Mouse (Mus musculus) MEL (cell line): ENCODE measurements at regions not wholly inside any gene's neighbourhood (a gene's known extent, or its start where the extent isn't known, plus 50 kb on each side); places are given as distances from the start of the nearest gene placed in this dataset.

Source experiments
- CHD1 ChIP-seq: IDR thresholded peaks from 2 replicates; pipeline ENCODE4 v1.6.1; 2012; ENCODE audit warnings: low read depth, mild to moderate bottlenecking, inconsistent platforms, low read length, improper control_type of control experiment
- CTCF ChIP-seq, 3 experiments: IDR thresholded peaks in 2 of 3; conservative IDR thresholded peaks in 1 of 3; 2 replicates each; pipeline ENCODE4 v1.5.1; 2011 to 2012; ENCODE audit warnings: low read length in 3 of 3, low read depth in 2 of 3, mild to moderate bottlenecking in 2 of 3, improper control_type of control experiment in 1 of 3, inconsistent platforms in 1 of 3, mixed read lengths in 1 of 3, moderate library complexity in 1 of 3; ENCODE audit not compliant: control insufficient read depth in 1 of 3, insufficient read depth in 1 of 3, poor library complexity in 1 of 3, severe bottlenecking in 1 of 3
- EP300 ChIP-seq, 2 experiments: IDR thresholded peaks; 2 replicates each; pipeline ENCODE4 v1.6.1; 2011; ENCODE audit warnings: improper control_type of control experiment in 2 of 2, low read length in 2 of 2, low read depth in 1 of 2, mild to moderate bottlenecking in 1 of 2
- GATA1 ChIP-seq: IDR thresholded peaks from 2 replicates; pipeline ENCODE4 v1.6.1; 2011; ENCODE audit warnings: low read depth, low read length, improper control_type of control experiment
- JUND ChIP-seq: IDR thresholded peaks from 2 replicates; pipeline ENCODE4 v1.6.1; 2011; ENCODE audit warnings: low read depth, mild to moderate bottlenecking, improper control_type of control experiment, low read length
- KAT2A ChIP-seq: conservative IDR thresholded peaks from 2 replicates; pipeline ENCODE4 v1.6.1; 2012; ENCODE audit warnings: low read depth, low read length, improper control_type of control experiment, inconsistent platforms
- MAX ChIP-seq: IDR thresholded peaks from 2 replicates; pipeline ENCODE4 v1.6.1; 2011; ENCODE audit warnings: low read length, improper control_type of control experiment
- MYC ChIP-seq: IDR thresholded peaks from 2 replicates; pipeline ENCODE4 v1.6.1; 2011; ENCODE audit warnings: low read depth, mild to moderate bottlenecking, low read length, improper control_type of control experiment, moderate library complexity
- POLR2A ChIP-seq, 2 experiments: IDR thresholded peaks; 2 replicates each; pipeline ENCODE4 v1.6.1; 2011 to 2012; ENCODE audit warnings: low read length in 2 of 2, mild to moderate bottlenecking in 2 of 2, control low read depth in 1 of 2, improper control_type of control experiment in 1 of 2, low read depth in 1 of 2, moderate library complexity in 1 of 2; ENCODE audit not compliant: control insufficient read depth in 1 of 2, insufficient read depth in 1 of 2, poor library complexity in 1 of 2
- SIN3A ChIP-seq: IDR thresholded peaks from 2 replicates; pipeline ENCODE4 v1.6.1; 2012; ENCODE audit warnings: low read length, improper control_type of control experiment, inconsistent platforms
- SMC3 ChIP-seq: IDR thresholded peaks from 2 replicates; pipeline ENCODE4 v1.6.1; 2011; ENCODE audit warnings: low read depth, low read length, improper control_type of control experiment
- TCF12 ChIP-seq: IDR thresholded peaks from 2 replicates; pipeline ENCODE4 v1.6.1; 2014; ENCODE audit warnings: low read depth, mild to moderate bottlenecking, inconsistent platforms, low read length, improper control_type of control experiment, moderate library complexity
- ZC3H11A ChIP-seq: IDR thresholded peaks from 2 replicates; pipeline ENCODE4 v1.6.1; 2012; ENCODE audit warnings: low read depth, mild to moderate bottlenecking, inconsistent platforms, low read length, improper control_type of control experiment
- ZKSCAN1 ChIP-seq: IDR thresholded peaks from 2 replicates; pipeline ENCODE4 v1.6.1; 2012; ENCODE audit warnings: low read depth, mild to moderate bottlenecking, inconsistent platforms, low read length, improper control_type of control experiment, moderate library complexity

- TF ChIP-seq POLR2A (IDR thresholded peaks at IDR 0.05; ENCODE audit: control insufficient read depth in 1 of 2, insufficient read depth in 1 of 2, low read depth in 1 of 2, low read length in 2 of 2, poor library complexity in 1 of 2) (no peak), CTCF (IDR thresholded peaks at IDR 0.05 in 2 of 3, conservative IDR thresholded peaks at IDR 0.05 in 1 of 3; ENCODE audit: control insufficient read depth in 1 of 3, insufficient read depth in 1 of 3, low read depth in 2 of 3, low read length in 3 of 3, poor library complexity in 1 of 3, severe bottlenecking in 1 of 3) (no peak), SIN3A (no peak), MAX (no peak), EP300 (IDR thresholded peaks at IDR 0.05; ENCODE audit: low read depth in 1 of 2, low read length in 2 of 2) (no peak), SMC3 (no peak), MYC (no peak), GATA1 (no peak), ZC3H11A (no peak), ZKSCAN1 (no peak), TCF12 (no peak), KAT2A (no peak), CHD1 (no peak), JUND (no peak)
Measured at GRCm38 (mm10) chr2:178635685-178636084, 205.4 kb downstream of the Cdh26 start.
